Mouse (Mus musculus) monocyte, adult 2 months (primary cell): ENCODE measurements around the gene Jak3.
A peak's percentile ranks its signal among the peaks of the same experiment; 100 is the strongest.

ENCODE experiments used
- DNase-seq, 2 experiments: peaks; one replicate each; pipeline ENCODE4 v3.0.0; 2022; ENCODE audit warnings: low spot score in 2 of 2, low read depth in 1 of 2

Gene Jak3

DNA sequence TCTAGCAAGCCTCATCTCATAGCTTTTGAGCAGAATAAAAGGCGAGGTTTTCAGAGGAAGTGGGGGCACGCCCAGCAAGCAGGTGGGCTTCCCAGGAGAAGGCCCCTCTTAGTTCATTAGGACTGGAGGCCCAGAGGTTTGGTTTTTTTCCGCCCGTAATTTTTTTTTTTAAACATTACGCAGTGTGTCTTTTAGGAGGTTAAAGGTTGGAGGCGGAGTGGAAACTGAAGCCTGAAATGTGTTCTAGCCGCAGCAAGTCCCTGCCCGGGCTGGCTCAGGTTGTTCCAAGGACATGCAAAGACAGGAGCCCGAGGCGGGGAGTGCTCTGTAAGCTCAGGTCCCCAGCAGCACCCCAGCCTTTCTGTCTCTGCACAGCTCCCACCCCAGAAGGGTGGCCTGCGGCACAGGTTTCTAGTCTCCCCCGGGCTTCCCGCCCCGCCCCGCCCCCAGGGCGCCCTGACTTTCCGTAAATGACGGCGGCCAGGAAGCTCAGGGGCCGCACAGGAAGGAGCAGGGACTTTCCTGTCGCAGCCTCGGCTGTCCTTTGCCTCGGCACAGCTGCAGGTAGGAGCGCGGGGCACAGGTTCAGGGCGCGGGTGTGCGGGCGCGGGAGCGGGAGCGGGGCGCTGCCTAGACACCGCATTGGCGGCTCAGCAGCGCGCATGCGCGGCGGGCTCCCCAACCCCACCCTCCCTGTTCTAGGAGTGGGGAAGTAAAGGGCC lies at the start of gene Jak3:
Gene Jak3, plus strand, starts transcription at position 277 of the 722 bp plus-strand sequence.
- peak in 1 of 2 experiments; percentile 41 for DNase-seq

GRCm38 (mm10) chr8:71626753-71627152 lies 49.3 kb upstream of the Jak3 start:
- DNase-seq = no peak

DNA sequence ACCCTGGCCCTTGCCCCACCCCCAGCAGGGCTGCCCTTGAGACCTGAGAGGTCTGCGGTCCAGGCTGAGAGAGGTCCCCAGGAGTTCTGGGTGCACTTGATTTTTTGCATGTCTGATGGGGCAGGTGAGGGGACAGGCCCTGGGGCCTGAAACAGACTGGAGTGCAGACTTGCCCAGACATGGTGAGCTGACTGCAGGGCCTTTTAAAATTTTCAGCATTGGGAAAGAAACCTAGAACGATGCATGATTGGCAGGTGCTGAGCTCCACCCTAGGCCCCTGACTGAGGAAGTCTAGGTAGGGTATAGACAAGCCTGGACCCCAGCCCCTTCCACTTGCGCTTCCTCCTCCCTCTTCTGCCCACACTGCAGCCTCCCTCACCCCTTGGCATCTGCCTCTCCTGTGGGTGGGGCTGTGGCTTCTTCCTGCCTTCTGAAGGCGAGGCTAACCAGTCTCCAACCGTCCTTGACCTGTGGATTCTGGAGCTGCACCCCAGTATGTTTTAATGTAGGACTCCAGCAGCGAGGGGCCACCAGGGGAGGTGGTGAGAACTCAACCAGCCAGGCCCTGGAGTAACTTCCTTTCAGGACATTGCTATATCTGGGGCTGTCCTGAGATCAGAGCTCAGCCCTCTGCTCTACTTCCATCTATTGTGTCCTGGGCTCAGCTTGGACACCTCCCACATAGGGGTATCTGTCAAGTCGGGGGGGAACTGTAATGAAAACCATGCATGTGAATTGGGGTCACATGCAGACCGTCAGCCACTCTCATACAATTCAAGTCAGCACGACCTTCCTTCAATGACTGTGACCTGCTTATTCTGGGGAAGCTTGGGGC lies 48.6 kb upstream of the Jak3 start:
- DNase-seq = no peak

- DNase-seq = no peak
These were observed 47.5 kb upstream of the Jak3 start for GRCm38 (mm10) chr8:71628396-71629095.

GRCm38 (mm10) chr8:71629096-71629697 lies 46.9 kb upstream of the Jak3 start:
- peak; percentile 78 to 92 for DNase-seq

DNA sequence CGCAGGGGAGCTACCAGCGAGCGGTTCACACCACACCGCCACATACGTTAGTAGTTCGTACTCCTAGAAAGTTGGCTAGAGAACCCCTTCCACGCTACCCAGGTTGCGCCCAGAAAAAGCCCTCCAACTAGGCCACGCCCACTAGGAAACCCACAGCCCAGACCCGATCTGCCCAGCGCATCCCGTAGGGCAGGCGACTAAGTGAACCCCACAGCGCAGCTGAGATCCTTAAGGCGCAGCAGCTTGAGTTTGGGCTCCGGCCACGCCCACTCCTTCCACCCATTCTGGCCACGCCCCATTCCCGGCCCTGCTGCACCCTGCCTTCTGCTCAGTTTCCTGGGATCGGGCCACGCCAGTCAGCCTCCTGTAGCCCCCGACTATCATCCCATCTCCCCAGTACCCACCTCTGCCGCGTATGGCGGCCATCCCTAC lies 46.3 kb upstream of the Jak3 start:
- no peak for DNase-seq

GRCm38 (mm10) chr8:71630761-71631160 lies 45.3 kb upstream of the Jak3 start:
- DNase-seq = no peak

DNA sequence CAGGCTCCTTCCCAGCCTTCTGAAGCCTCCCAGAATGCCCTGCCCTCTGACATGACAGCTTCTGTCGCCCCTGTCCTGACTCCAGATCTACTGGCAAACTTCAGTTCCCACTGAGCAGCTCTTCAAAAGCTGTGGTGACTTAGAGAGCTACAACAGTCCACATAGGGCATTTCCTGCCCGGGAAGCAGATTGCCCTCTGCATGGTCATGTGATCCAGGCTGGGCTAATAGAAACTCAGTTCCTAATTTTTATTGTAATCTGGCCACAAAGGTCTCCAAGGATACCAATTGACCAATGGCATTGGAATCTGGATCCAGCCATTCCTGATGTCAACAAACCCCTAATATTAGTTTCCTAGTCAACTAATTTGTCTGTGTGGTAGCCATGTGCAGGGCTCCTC lies 44.2 kb upstream of the Jak3 start:
- DNase-seq = peak in 1 of 2 experiments; percentile 37

- DNase-seq = peak in 1 of 2 experiments; percentile 67
These were observed 42.9 kb upstream of the Jak3 start for GRCm38 (mm10) chr8:71633164-71633563.

DNA sequence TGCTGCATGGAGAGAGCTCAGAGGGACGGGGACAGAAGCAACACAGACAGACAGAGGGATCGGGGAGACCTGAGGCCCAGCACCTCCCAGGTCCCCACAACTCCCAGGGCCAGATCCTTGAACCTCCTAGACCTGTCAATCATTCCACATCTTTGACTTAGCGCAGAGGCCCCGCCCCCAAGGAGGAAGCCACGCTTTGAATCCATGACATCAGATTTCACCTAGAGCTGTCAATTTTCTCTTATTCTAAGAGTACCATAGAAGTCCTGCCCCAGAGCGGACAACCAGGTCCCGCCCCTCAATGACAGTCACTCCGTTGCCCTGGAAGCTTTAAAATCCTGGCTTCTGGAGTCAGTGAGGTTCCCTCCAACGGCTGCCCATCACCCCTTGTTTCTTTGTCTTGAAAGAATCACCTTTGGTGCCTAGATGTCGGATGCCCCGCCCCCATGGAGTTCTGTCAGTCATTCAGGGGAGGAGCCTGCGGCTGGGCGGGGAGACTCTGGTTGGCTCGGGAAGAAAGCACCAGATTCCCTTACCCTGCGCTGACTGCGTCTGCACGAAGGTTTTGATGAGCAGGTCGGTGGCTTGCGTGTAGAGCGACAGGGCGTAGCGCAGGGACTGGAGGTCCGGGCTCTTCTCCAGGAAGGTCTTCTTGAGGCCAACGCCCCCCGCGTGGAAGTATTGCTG lies 42.0 kb upstream of the Jak3 start:
- peak in 1 of 2 experiments; percentile 55 for DNase-seq

DNA sequence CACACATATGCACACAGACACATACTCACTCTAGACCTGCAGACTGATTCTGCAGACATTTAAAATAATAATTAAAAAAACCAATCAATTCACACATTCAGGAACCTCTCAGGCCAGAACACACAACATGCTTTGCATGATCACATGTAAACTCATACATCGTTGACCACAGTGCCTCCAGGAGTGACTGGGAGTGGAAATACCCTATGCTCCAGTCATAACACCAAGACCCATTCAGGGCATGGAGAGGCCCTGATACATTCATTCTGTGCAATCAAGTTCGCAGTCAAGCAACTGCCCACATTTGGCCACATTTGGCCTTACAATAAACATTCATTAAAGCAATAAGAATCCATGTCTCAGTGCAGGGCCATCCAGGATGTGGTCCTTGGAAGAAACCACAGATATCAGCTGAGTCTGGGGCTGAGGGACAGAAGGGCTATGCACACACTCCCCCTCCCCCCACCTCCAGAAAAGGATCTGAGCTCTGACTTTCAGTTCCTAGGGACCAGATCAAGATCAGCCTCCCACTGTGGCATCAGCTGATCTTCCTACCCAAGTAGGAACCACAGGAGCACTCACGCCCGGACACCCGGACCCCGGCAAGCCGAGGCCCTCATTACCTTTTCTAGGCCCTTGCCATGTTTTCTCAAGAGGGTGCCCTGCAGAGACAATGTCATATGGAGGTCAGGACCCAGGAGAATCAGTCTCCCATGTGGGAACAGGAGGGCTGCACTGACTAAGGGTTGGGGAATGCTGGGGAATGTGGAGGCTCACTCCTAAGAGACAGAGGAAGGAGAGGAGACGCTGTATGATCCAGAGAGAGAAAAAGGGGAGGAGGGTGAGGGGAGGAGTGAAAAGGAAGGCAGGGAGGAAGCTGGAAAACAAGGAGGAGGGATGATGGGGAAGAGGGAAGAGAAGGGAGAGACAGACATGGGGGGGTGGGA lies 38.7 kb upstream of the Jak3 start:
- DNase-seq = no peak

DNA sequence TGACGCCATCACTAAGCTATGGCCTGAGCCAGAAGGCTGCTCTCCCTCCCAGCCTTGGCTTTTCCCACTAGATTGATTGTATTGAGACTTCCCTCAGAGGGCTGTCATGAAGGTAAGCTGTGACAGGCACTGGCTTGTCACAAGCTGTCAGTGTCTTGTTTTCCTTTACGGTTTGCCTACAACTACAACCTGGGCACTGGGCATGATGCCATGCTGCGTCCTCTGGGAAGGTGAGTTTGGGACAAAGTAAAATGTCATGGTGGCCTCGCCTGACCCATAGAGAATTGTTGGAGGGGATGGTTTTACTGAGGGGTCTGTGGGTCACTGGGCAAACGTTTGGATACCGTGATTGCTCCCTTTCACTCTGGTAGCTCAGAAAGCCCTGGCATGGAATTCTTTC lies 37.8 kb upstream of the Jak3 start:
- no peak for DNase-seq

DNA sequence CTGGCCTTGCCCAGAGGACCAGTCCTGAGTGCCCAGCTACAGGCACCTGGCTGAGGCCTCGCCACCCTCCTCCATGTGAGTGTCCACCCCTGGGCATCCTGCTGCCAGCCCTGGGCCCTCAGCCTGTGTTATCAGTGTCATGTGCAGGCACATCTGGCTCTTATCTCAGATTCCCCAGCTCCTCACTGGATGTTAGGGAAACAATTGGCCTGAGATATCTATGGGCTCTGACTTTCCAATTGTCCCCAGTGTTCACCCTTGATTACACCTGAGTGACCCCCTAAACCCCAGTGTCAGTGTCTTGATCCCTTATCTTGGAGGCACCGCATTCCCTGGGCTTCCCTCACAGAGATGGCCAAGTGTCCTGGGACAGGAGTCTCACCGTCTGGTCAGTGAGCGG lies 36.8 kb upstream of the Jak3 start:
- DNase-seq = no peak

GRCm38 (mm10) chr8:71645510-71645909 lies 30.6 kb upstream of the Jak3 start:
- DNase-seq = no peak

- no peak for DNase-seq
These were observed 21.5 kb upstream of the Jak3 start for GRCm38 (mm10) chr8:71654600-71654999.

DNA sequence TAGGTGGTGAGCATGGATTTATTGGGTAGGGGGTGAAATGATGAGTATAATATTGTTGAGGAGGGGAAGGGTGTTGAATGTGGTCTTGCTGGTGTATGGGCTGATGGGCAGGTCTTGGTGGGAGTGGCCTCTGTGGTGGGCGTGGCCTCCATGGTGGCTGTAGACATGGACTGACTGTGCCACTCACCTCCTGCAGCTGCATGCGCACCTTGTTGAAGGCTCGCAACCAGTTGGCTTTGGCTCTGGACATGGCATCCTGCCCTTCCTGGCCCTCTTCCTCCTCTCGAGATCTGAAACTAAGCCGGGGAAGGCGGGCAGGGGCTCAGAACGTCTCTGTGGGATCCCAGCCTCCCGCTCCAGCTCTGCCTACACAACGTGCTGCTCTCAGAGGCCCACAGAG lies 18.3 kb upstream of the Jak3 start:
- no peak for DNase-seq

DNA sequence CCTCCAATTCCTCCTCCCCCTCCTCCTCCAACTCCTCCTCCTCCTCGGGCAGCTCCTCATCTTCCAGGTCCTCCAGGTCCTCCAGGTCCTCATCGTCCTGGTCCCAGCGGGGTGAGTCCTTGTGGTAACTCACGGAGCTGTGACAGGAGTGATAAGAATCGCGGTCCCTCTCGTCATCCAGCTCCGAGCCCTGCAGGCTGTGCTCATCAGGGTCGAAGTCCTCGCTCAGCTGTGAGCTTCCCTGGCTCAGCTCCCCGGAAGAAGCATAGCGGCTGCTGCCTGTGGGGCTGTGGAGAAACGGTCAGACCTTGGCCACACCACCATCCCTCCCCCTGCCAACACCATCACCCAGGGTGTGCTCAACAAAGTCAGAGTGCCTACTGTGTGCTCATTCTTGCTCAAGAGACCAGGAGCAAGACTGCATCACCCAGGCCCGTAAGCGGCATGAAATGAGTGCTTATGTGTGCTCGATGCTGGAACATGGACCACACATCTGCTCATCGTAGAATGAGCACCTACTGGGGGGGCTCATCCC lies 17.5 kb upstream of the Jak3 start:
- DNase-seq = no peak

- DNase-seq = no peak
These were observed 16.3 kb upstream of the Jak3 start for GRCm38 (mm10) chr8:71659751-71660150.
